Mouse (Mus musculus) C2C12 (cell line): Measurements from ENCODE around the gene Gfpt2.

Experiments used
- CEBPB ChIP-seq: IDR thresholded peaks from one replicate; pipeline ENCODE4 v1.6.1; 2011; ENCODE audit warnings: low read depth, mild to moderate bottlenecking, control low read depth, moderate library complexity
- CTCF ChIP-seq: IDR thresholded peaks from one replicate; pipeline ENCODE4 v1.5.1; 2011; ENCODE audit not compliant: control insufficient read depth, insufficient read depth, insufficient read length
- MAX ChIP-seq: IDR thresholded peaks from one replicate; pipeline ENCODE4 v1.6.1; 2011; ENCODE audit warnings: mild to moderate bottlenecking, control low read depth
- MYOD1 ChIP-seq: IDR thresholded peaks from one replicate; pipeline ENCODE4 v1.6.1; 2011; ENCODE audit warnings: low read depth; ENCODE audit not compliant: control insufficient read depth, insufficient read length
- MYOG ChIP-seq: IDR thresholded peaks from one replicate; pipeline ENCODE4 v1.6.1; 2011; ENCODE audit not compliant: control insufficient read depth, insufficient read length; ENCODE audit errors: extremely low read depth
- USF1 ChIP-seq: IDR thresholded peaks from one replicate; pipeline ENCODE4 v1.6.1; 2011; ENCODE audit warnings: low read depth, mild to moderate bottlenecking, control low read depth, moderate library complexity

DNA sequence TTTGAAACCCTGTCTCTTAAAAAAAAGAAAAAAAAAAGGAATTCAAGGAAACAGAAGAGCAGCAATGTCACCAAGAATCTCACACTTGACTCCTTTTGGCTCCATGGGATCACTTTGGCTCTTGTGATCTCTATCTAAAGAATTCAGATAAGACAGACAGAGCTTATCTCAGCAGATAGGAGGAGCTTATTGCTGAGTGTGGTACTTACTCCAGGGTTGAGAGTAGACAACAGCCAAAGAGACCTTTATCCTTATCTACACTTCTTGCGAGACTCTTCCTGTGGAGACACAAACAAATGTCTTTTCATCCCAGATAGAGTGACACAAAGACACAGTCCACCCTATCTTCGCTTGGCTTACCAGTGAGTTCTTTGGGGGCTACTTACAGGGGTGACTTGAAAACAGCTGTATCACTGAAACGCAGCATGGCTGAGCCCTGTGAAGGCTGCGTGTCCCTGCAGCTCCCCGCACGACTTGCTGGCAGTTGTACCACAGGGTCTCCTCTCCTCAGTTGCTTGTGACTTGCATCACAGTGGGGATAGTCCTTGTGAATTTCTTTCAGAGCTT lies 12.1 kb upstream of the Gfpt2 start:
- TF ChIP-seq CTCF (no peak), USF1 (no peak), CEBPB (no peak), MYOG (no peak), MYOD1 (no peak), MAX (no peak)
